Mouse (Mus musculus): ENCODE data around the gene Hspb3.

- TF ChIP-seq CTCF (IDR thresholded peaks at IDR 0.05; ENCODE audit: borderline replicate concordance, extremely low read depth, insufficient read depth, insufficient read length) (peak; percentile 79; the same call in 1 of the 2 replicates), POLR2A (IDR thresholded peaks at IDR 0.05; ENCODE audit: borderline replicate concordance, extremely low read depth, insufficient read depth, insufficient read length, poor library complexity, severe bottlenecking) (no peak)
Observed at GRCm38 (mm10) chr13:113669459-113670077, 6.1 kb upstream of the Hspb3 start.
